11 mouse cellular contexts compared by ENCODE assay signal in the genomic region with DNA sequence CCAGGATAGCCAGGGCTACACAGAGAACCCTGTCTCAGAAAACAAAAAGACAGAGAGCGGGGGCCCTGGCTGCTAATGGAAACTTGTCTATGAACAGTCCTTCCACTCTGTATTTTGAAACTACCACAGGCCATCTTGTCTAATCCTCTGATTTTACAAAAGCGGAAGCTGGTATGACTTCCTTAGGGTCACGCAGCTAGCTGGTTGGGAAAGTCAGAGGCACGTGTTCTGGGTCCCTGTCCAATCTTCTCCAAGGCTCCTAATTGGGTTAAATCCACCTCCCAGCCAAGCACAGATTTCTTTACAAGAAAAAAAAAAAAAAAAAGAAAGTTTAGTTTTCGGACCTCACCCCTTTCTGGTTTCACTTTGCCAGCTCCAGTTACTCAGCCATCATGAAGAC. TPM values are rescaled to one million over a fixed set of nuclear protein-coding genes. Genes with fewer than 3 reads are reported as not detected.
DNase-seq lines count a peak whose midpoint lies in the region; TF ChIP-seq lines count a peak whose summit lies in the region.
"Had no signal": no experiment of that assay in that cellular context is flagged by ENCODE, and none has a peak within 500 bp of the region (broad histone marks: within the 10 kb centered on the region; RNA-seq: fewer than 3 reads in every experiment).

No protein-coding gene starts in this region.

- peaks cover 9% of the 10 kb centered on the region; the same call in 1 of the 2 replicates for H3K4me1 ChIP-seq in spleen, adult 2 months (ENCODE audit: control insufficient read depth, insufficient read depth, insufficient read length)
- H3K4me1 ChIP-seq in embryonic fibroblast, embryonic 13.5 days (ENCODE audit: control insufficient read depth, insufficient read depth, low read length) = peaks cover 3% of the 10 kb centered on the region; the same call in 1 of the 2 replicates

- H3K27ac ChIP-seq in spleen, adult 2 months (ENCODE audit: insufficient read depth, low read length) = peak overlapping the region; percentile 59; the same call in 1 of the 2 replicates
- H3K27ac ChIP-seq in embryonic fibroblast, embryonic 13.5 days (ENCODE audit: insufficient read depth, low read length) = 0 out of 2 replicates have a peak overlapping the region, but pooled peaks have one; percentile 20
- H3K27ac ChIP-seq: limb, embryonic 10.5 days had no signal

- intact Hi-C loops in heart, postnatal 36 days (cut with DNase I) = no loop called here

- 55% methylated on average over 5 of the region's 5 CpGs for WGBS in spleen, adult 2 months

- H3K4me3 ChIP-seq in spleen, adult 2 months (ENCODE audit: extremely low read depth, insufficient read depth, insufficient read length) = no peak overlapping the region
- H3K4me3 ChIP-seq in embryonic fibroblast, embryonic 13.5 days (ENCODE audit: insufficient read depth, low read length) = no peak overlapping the region
- H3K4me3 ChIP-seq: limb, embryonic 10.5 days; megakaryocyte, embryonic 14.5 days had no signal

- no peaks in the 10 kb centered on the region for H3K36me3 ChIP-seq in spleen, adult 2 months (ENCODE audit: control insufficient read depth, insufficient read depth, low read length)

- no peaks in the 10 kb centered on the region for H3K27me3 ChIP-seq in spleen, adult 2 months (ENCODE audit: control insufficient read depth, insufficient read depth, low read length)
- H3K27me3 ChIP-seq: megakaryocyte, embryonic 14.5 days had no signal

- TF ChIP-seq CTCF in spleen, adult 2 months (IDR thresholded peaks at IDR 0.05; ENCODE audit: extremely low read depth, insufficient read depth, insufficient read length, insufficient replicate concordance) = no peak
- no peak for TF ChIP-seq CTCF in embryonic fibroblast, embryonic 13.5 days (IDR thresholded peaks at IDR 0.05; ENCODE audit: borderline replicate concordance, insufficient read depth, low read length)

- no peak for TF ChIP-seq POLR2A in spleen, adult 2 months (IDR thresholded peaks at IDR 0.05; ENCODE audit: low read depth, low read length)
- no peak for TF ChIP-seq POLR2A in embryonic fibroblast, embryonic 13.5 days (IDR thresholded peaks at IDR 0.05; ENCODE audit: low read depth, low read length)

- peak; percentile 95 for DNase-seq in heart, adult 11 months
- DNase-seq in heart, postnatal 36 days = no peak
- no peak for DNase-seq in spleen, adult 2 months (ENCODE audit: low read depth in 1 of 2, low spot score in 2 of 2)
- no peak for DNase-seq in spleen, postnatal 36 days (ENCODE audit: low spot score in 2 of 2)
- DNase-seq in frontal cortex, postnatal 25 days (ENCODE audit: low spot score in 2 of 2) = no peak
- no peak for DNase-seq in cerebellum, postnatal 10 days
- no peak for DNase-seq in urinary bladder, postnatal 10 days (ENCODE audit: low spot score)
- DNase-seq: kidney, postnatal 4 days had no signal

RNA-seq across cellular contexts. Expression of gene Rab31, which starts 45.8 kb away (rescaled TPM):
- total RNA-seq in heart, postnatal 36 days (2021) = 10 to 100 TPM; 13.6 to 15.6 TPM
- 11.0 and 12.3 TPM in 2 replicates for polyA plus RNA-seq in spleen, adult 2 months (2012; rRNA removed)
- polyA plus RNA-seq in embryonic fibroblast, embryonic 13.5 days (2011; ENCODE audit: insufficient read length, low read depth, missing spikeins) = 57.7 and 59.6 TPM in 2 replicates

RNA-seq across cellular contexts. Expression of gene Ppp4r1, which starts 55.6 kb away (rescaled TPM):
- 10 to 100 TPM; 40.8 to 48.8 TPM for total RNA-seq in heart, postnatal 36 days (2021)
- polyA plus RNA-seq in spleen, adult 2 months (2012; rRNA removed) = 23.1 and 23.3 TPM in 2 replicates
- polyA plus RNA-seq in embryonic fibroblast, embryonic 13.5 days (2011; ENCODE audit: insufficient read length, low read depth, missing spikeins) = 70.0 and 102 TPM in 2 replicates
